Mouse (Mus musculus): Measurements from ENCODE around the gene H2-Q7. TPM values are rescaled to one million over a fixed set of nuclear protein-coding genes. Genes with fewer than 3 reads are reported as not detected.

H2-Q7 gene
- polyA plus RNA-seq (2017; shearing (Covaris generic)): 2,802 TPM

GRCm38 (mm10) chr17:35438885-35439284, at the start of gene H2-Q7:
H2-Q7 (plus strand) TSS chr17:35439155.

GRCm38 (mm10) chr17:35424624-35425416, 14.1 kb upstream of the H2-Q7 start, which contains the start of gene H2-Q6:
H2-Q6 (plus strand) TSS chr17:35424850.

GRCm38 (mm10) chr17:35469842-35470751, 31.1 kb downstream of the H2-Q7 start, which contains the start of gene H2-Q10:
H2-Q10 (plus strand) TSS chr17:35470089.

Other genes with a start within 250 kb of the H2-Q7 start
- 1,703 TPM for gene Ltb, start 244.7 kb upstream of the H2-Q7 start, polyA plus RNA-seq (2017; shearing (Covaris generic))
- 46.9 TPM for gene Tnf, start 237.1 kb upstream of the H2-Q7 start, polyA plus RNA-seq (2017; shearing (Covaris generic))
- 140 TPM for gene Lta, start 233.8 kb upstream of the H2-Q7 start, polyA plus RNA-seq (2017; shearing (Covaris generic))
- 1.6 TPM for gene Gm16181, start 218.3 kb upstream of the H2-Q7 start, polyA plus RNA-seq (2017; shearing (Covaris generic))
- gene Atp6v1g2, start 205.5 kb upstream of the H2-Q7 start, polyA plus RNA-seq (2017; shearing (Covaris generic)): 8.7 TPM
- gene Nfkbil1, start 203.4 kb upstream of the H2-Q7 start, polyA plus RNA-seq (2017; shearing (Covaris generic)): 23.1 TPM
- gene Ddx39b, start 197.4 kb upstream of the H2-Q7 start, polyA plus RNA-seq (2017; shearing (Covaris generic)): 257 TPM
- 7,111 TPM for gene H2-D1, start 176.4 kb upstream of the H2-Q7 start, polyA plus RNA-seq (2017; shearing (Covaris generic))
- 0.34 TPM for gene H2-Q1, start 118.8 kb upstream of the H2-Q7 start, polyA plus RNA-seq (2017; shearing (Covaris generic))
- gene H2-Q2, start 96.9 kb upstream of the H2-Q7 start, polyA plus RNA-seq (2017; shearing (Covaris generic)): 20.6 TPM
- gene H2-Q4, start 59.5 kb upstream of the H2-Q7 start, polyA plus RNA-seq (2017; shearing (Covaris generic)): 36.3 TPM
- 1,066 TPM for gene H2-Q6, start 14.3 kb upstream of the H2-Q7 start, polyA plus RNA-seq (2017; shearing (Covaris generic))
- gene H2-Q10, start 30.9 kb downstream of the H2-Q7 start, polyA plus RNA-seq (2017; shearing (Covaris generic)): 30.8 TPM
- 0.22 TPM for gene Pou5f1, start 66.9 kb downstream of the H2-Q7 start, polyA plus RNA-seq (2017; shearing (Covaris generic))
- 22.1 TPM for gene Tcf19, start 77.7 kb downstream of the H2-Q7 start, polyA plus RNA-seq (2017; shearing (Covaris generic))
- gene Cchcr1, start 77.9 kb downstream of the H2-Q7 start, polyA plus RNA-seq (2017; shearing (Covaris generic)): 13.2 TPM
- not detected for gene Psors1c2, start 94.0 kb downstream of the H2-Q7 start, polyA plus RNA-seq (2017; shearing (Covaris generic))
- not detected for gene Cdsn, start 113.0 kb downstream of the H2-Q7 start, polyA plus RNA-seq (2017; shearing (Covaris generic))
- not detected for gene 2300002M23Rik, start 128.3 kb downstream of the H2-Q7 start, polyA plus RNA-seq (2017; shearing (Covaris generic))
- not detected for gene Sfta2, start 162.4 kb downstream of the H2-Q7 start, polyA plus RNA-seq (2017; shearing (Covaris generic))
- gene Gm9573, start 187.5 kb downstream of the H2-Q7 start, polyA plus RNA-seq (2017; shearing (Covaris generic)): not detected
- 0.15 TPM for gene Mucl3, start 204.5 kb downstream of the H2-Q7 start, polyA plus RNA-seq (2017; shearing (Covaris generic))
- 33.5 TPM for gene Vars2, start 228.4 kb downstream of the H2-Q7 start, polyA plus RNA-seq (2017; shearing (Covaris generic))
- 27.5 TPM for gene Gtf2h4, start 234.6 kb downstream of the H2-Q7 start, polyA plus RNA-seq (2017; shearing (Covaris generic))

Measured in inflammation-experienced regulatory T-cells, adult 16 weeks (primary cell).